Mouse (Mus musculus): Measurements from ENCODE around the gene Pip4p1. TPM values are rescaled to one million over a fixed set of nuclear protein-coding genes. Genes with fewer than 3 reads are reported as not detected.
"Not testable (repeated sequence)": the region's sequence is repeated elsewhere in the genome, so short reads cannot be mapped to it uniquely, and the experiment has no call there.

Pip4p1 gene
- polyA plus RNA-seq, 1 experiment = 82.0 TPM

GRCm38 (mm10) chr14:50968216-50968980, 37.7 kb upstream of the Pip4p1 start:
- no peak for TF ChIP-seq GATA1 (IDR thresholded peaks at IDR 0.05; ENCODE audit: borderline replicate concordance, low read length)
- no peak for TF ChIP-seq FLI1 (IDR thresholded peaks at IDR 0.05; ENCODE audit: low read length)

DNA sequence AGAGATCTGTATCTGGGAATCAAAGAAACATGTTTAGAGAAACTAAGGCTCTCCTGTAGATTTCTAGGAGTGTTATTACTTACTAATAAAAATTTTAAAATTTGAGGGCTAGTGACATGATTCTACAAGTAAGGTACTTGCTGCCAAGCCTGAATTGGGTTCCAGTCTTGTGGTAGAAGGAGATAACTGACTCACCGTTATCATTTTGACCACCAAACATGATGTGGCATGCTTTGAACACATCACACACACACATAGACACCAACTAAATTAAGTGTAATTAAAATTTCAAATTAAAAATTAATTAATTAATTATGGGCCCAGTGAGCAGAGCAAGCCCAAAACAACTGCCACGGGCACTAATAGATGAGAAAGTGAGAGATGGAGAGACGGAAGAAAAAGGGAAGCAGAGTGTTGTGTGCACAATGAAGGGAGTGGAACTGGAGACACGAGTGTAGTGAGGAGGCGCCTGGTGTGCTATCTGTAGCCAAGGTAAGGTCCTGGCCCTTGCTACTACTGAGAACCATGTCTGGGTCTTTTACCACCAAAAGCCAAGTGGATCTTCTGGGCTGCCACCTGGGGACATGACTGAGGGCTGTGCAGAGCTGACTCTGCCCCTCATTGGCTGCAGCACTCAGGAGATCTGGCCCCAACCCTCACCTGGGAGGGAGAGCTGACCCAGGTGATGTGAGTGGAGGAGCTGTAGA, 27.8 kb upstream of the Pip4p1 start:
- not testable (repeated sequence) for H3K9me3 ChIP-seq; H3K4me3 ChIP-seq (replicated peaks)

More at GRCm38 (mm10) chr14:50968216-50968980, 37.7 kb upstream of the Pip4p1 start:
- no peaks in the 10 kb centered on the region for H3K9me3 ChIP-seq
- no peak overlapping the region for H3K4me3 ChIP-seq (replicated peaks)
- H3K4me1 ChIP-seq = peaks cover 6% of the 10 kb centered on the region
- no peaks in the 10 kb centered on the region for H3K27me3 ChIP-seq (replicated peaks)
- peaks cover 3% of the 10 kb centered on the region for H3K36me3 ChIP-seq (replicated peaks; ENCODE audit: low read length)

GRCm38 (mm10) chr14:50957146-50957545, 26.5 kb upstream of the Pip4p1 start:
- H3K9me3 ChIP-seq; H3K27me3 ChIP-seq (replicated peaks); H3K36me3 ChIP-seq (replicated peaks; ENCODE audit: low read length); H3K4me3 ChIP-seq (replicated peaks); H3K4me1 ChIP-seq: not testable (repeated sequence)

More for the DNA sequence above, 27.8 kb upstream of the Pip4p1 start:
- not testable (repeated sequence) for H3K36me3 ChIP-seq (replicated peaks; ENCODE audit: low read length); H3K27me3 ChIP-seq (replicated peaks); H3K4me1 ChIP-seq

- not testable (repeated sequence) for H3K36me3 ChIP-seq (replicated peaks; ENCODE audit: low read length); H3K9me3 ChIP-seq; H3K4me1 ChIP-seq; H3K27me3 ChIP-seq (replicated peaks)
- peak overlapping the region; percentile 87 for H3K4me3 ChIP-seq (replicated peaks)
Measured at GRCm38 (mm10) chr14:50956724-50957123, 26.1 kb upstream of the Pip4p1 start.

DNA sequence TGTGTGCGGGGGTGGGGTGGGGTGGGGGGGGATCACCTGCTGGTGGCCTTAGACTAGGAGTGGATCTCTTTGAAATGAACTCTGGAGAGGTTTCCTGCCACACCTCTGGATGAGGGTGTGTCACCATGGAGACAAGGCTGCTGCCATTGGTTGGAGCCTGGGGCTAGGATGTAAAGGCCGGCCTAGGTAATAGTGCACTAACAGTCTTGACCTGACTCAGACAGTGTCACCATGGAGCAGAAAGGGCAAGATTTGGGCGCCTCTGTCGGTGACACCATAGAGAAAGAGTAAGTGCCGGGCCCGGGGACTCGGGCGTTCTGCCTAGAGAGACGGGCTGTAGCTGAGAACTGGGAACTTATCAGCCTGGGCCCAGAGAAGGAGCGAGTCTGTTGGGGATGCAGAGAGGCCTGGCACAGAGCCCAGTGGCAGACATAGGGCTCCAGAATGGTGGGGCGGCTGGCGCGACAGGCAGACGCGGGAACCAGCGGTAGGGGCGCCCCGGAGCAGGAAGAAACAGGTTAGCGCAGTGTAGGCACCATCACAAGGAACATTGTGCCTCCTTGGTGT, 25.4 kb upstream of the Pip4p1 start, which contains the start of gene Pnp2:
TSS of gene Pnp2 (plus strand) at position 51 of the 567 bp plus-strand sequence.
- peak within 1 kb of the TSS; percentile 87 for H3K4me3 ChIP-seq (replicated peaks)
- H3K4me1 ChIP-seq; H3K27me3 ChIP-seq (replicated peaks); H3K9me3 ChIP-seq; H3K36me3 ChIP-seq (replicated peaks; ENCODE audit: low read length): not testable (repeated sequence)

GRCm38 (mm10) chr14:50955487-50955886, 24.8 kb upstream of the Pip4p1 start:
- Histone ChIP-seq H3K4me3 (replicated peaks) (no peak overlapping the region), H3K27me3 (replicated peaks) (no peaks in the 10 kb centered on the region), H3K36me3 (replicated peaks; ENCODE audit: low read length) (peaks cover 4% of the 10 kb centered on the region), H3K4me1 (no peaks in the 10 kb centered on the region), H3K9me3 (no peaks in the 10 kb centered on the region)
- no peak for TF ChIP-seq FLI1 (IDR thresholded peaks at IDR 0.05; ENCODE audit: low read length)

DNA sequence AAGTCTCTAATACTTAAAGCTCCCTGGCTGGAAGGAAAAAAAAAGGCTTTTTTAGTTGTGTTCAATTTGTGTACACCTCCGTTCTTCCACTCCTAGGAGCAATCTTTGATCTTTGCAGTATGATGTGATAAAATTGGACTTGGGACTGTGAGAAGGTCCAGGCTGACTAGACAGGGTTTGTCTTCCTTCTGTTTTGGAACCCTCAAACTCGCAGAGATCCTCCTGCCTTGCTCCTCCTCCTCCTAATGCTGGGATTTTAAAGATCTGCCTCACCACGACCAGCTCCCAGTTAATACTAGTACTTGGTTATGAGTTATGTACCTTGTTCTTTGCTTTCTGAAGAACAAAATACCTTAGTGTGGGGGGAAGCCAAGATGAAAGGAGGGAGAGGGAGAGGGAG, 14.9 kb upstream of the Pip4p1 start:
- not testable (repeated sequence) for H3K9me3 ChIP-seq; H3K27me3 ChIP-seq (replicated peaks); H3K4me1 ChIP-seq; H3K36me3 ChIP-seq (replicated peaks; ENCODE audit: low read length)
- peak overlapping the region; percentile 88 for H3K4me3 ChIP-seq (replicated peaks)

DNA sequence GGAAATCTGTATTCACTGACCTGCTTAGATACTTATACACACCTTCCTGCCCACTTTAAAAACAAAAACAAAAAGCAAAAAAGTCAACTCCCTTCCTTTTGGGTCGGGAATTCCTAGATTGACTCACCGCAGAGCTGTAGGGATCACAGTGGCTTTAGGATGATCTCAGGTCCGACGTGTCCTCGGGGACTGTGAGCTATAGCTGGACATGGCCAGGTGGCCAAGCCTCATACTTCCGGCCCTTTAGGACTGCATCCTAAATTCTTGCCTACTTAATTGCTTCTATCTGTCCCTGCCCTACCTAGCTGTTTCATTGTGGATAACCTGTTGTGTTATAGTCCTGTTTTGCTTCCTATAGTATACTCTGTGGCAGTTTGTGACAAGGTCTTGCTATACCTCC, 14.4 kb upstream of the Pip4p1 start:
- H3K4me1 ChIP-seq; H3K36me3 ChIP-seq (replicated peaks; ENCODE audit: low read length); H3K27me3 ChIP-seq (replicated peaks); H3K9me3 ChIP-seq: not testable (repeated sequence)
- peak overlapping the region; percentile 90 for H3K4me3 ChIP-seq (replicated peaks)

GRCm38 (mm10) chr14:50944668-50945033, 14.0 kb upstream of the Pip4p1 start:
- H3K4me1 ChIP-seq; H3K36me3 ChIP-seq (replicated peaks; ENCODE audit: low read length); H3K27me3 ChIP-seq (replicated peaks); H3K9me3 ChIP-seq: not testable (repeated sequence)
- peak overlapping the region; percentile 90 for H3K4me3 ChIP-seq (replicated peaks)

DNA sequence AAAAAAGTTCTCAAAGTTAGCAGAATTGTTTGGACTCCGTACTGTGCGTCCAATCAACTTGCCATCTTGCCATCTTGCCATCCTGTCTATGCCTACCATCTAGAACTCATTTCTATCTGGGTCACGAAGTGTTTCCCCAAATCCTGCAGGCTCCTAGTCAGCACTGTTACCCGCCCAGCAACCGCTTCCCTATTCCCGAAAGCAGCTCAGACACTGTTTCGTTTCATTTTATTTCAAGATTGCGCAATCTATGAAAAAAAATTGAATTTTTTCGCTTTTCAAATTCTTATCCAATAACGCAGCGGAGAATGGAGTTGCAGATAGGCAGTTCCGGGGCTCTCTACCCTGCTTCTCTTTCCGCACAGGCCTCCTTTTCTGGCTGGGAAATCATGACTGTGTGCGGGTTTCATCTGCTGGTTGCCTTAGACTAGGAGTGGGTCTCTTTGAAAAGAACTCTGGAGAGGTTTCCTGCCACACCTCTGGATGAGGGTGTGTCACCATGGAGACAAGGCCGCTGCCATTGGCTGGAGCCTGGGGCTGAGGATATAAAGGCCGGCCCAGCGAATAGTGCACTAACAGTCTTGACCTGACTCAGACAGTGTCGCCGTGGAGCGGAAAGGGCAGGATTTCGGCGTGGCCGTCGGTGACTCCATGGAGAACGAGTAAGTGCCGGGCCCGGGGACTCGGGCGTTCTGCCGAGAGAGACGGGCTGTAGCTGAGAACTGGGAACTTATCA, 13.4 kb upstream of the Pip4p1 start, which contains the start of gene Gm49342:
TSS of gene Gm49342 (plus strand) at position 586 of the 736 bp plus-strand sequence.
- Histone ChIP-seq H3K27me3 (replicated peaks) (no peaks in the 10 kb centered on the region), H3K4me3 (replicated peaks) (peak within 1 kb of the TSS; percentile 92), H3K4me1 (peaks cover 8% of the 10 kb centered on the region), H3K36me3 (replicated peaks; ENCODE audit: low read length) (no peaks in the 10 kb centered on the region), H3K9me3 (no peaks in the 10 kb centered on the region)
- TF ChIP-seq FLI1 (IDR thresholded peaks at IDR 0.05; ENCODE audit: low read length) (no peak), GATA1 (IDR thresholded peaks at IDR 0.05; ENCODE audit: borderline replicate concordance, low read length) (no peak)
